Comparison of ENCODE assay signal across 8 mouse cellular contexts in genomic region chr6:115694441-115694842, GRCm38 (mm10). TPM values are rescaled to one million over a fixed set of nuclear protein-coding genes. Genes with fewer than 3 reads are reported as not detected.
A peak's percentile ranks its signal among the peaks of the same experiment; 100 is the strongest.
DNase-seq lines count a peak whose midpoint lies in the region; ATAC-seq lines count a peak whose summit lies in the region.

No protein-coding gene starts in this region.

- no peak overlapping the region for H3K27ac ChIP-seq in embryonic facial prominence, embryonic 13.5 days
- H3K27ac ChIP-seq in embryonic facial prominence, embryonic 10.5 days (replicated peaks) = no peak overlapping the region
- H3K27ac ChIP-seq in hindbrain, embryonic 13.5 days = no peak overlapping the region
- H3K27ac ChIP-seq in hindbrain, embryonic 12.5 days = no peak overlapping the region

- no peaks in the 10 kb centered on the region for H3K36me3 ChIP-seq in embryonic facial prominence, embryonic 13.5 days
- no peaks in the 10 kb centered on the region for H3K36me3 ChIP-seq in embryonic facial prominence, embryonic 10.5 days (replicated peaks)
- H3K36me3 ChIP-seq in hindbrain, embryonic 13.5 days = no peaks in the 10 kb centered on the region
- H3K36me3 ChIP-seq in hindbrain, embryonic 12.5 days = no peaks in the 10 kb centered on the region

- H3K4me3 ChIP-seq in embryonic facial prominence, embryonic 13.5 days = no peak overlapping the region
- H3K4me3 ChIP-seq in embryonic facial prominence, embryonic 10.5 days = no peak overlapping the region
- no peak overlapping the region for H3K4me3 ChIP-seq in hindbrain, embryonic 13.5 days
- H3K4me3 ChIP-seq in hindbrain, embryonic 12.5 days = no peak overlapping the region

- peaks cover 16% of the 10 kb centered on the region; the same call in 1 of the 2 replicates for H3K4me1 ChIP-seq in embryonic facial prominence, embryonic 13.5 days
- peaks cover 10% of the 10 kb centered on the region; the same call in 1 of the 2 replicates for H3K4me1 ChIP-seq in embryonic facial prominence, embryonic 10.5 days
- no peaks in the 10 kb centered on the region for H3K4me1 ChIP-seq in hindbrain, embryonic 13.5 days (replicated peaks)
- peaks cover 4% of the 10 kb centered on the region; the same call in 1 of the 2 replicates for H3K4me1 ChIP-seq in hindbrain, embryonic 12.5 days

- 42% methylated on average over 9 of the region's 9 CpGs for WGBS in embryonic facial prominence, embryonic 13.5 days
- WGBS in embryonic facial prominence, embryonic 10.5 days = 53% methylated on average over 9 of the region's 9 CpGs
- 59% methylated on average over 9 of the region's 9 CpGs for whole genome bisulfite sequencing in hindbrain, embryonic 13.5 days
- WGBS in hindbrain, embryonic 12.5 days = 62% methylated on average over 9 of the region's 9 CpGs

- no peaks in the 10 kb centered on the region for H3K9me3 ChIP-seq in embryonic facial prominence, embryonic 13.5 days
- no peaks in the 10 kb centered on the region for H3K9me3 ChIP-seq in embryonic facial prominence, embryonic 10.5 days
- no peaks in the 10 kb centered on the region for H3K9me3 ChIP-seq in hindbrain, embryonic 13.5 days
- no peaks in the 10 kb centered on the region for H3K9me3 ChIP-seq in hindbrain, embryonic 12.5 days (replicated peaks)

- H3K27me3 ChIP-seq in embryonic facial prominence, embryonic 13.5 days = no peaks in the 10 kb centered on the region
- H3K27me3 ChIP-seq in embryonic facial prominence, embryonic 10.5 days (replicated peaks; ENCODE audit: low read depth, poor library complexity, severe bottlenecking) = no peaks in the 10 kb centered on the region
- no peaks in the 10 kb centered on the region for H3K27me3 ChIP-seq in hindbrain, embryonic 13.5 days
- H3K27me3 ChIP-seq in hindbrain, embryonic 12.5 days = no peaks in the 10 kb centered on the region

- 0 out of 2 replicates have a peak overlapping the region, but pooled peaks have one; percentile 27 for H3K9ac ChIP-seq in embryonic facial prominence, embryonic 13.5 days
- no peak overlapping the region for H3K9ac ChIP-seq in hindbrain, embryonic 13.5 days
- no peak overlapping the region for H3K9ac ChIP-seq in hindbrain, embryonic 12.5 days

- DNase-seq in embryonic facial prominence, embryonic 10.5 days (ENCODE audit: low spot score) = no peak
- DNase-seq in adrenal gland, postnatal 14 days = peak; percentile 16
- DNase-seq in heart, adult 9 months (ENCODE audit: low spot score in 2 of 2) = peak; percentile 68 to 74
- peak; percentile 43 for DNase-seq in lung, postnatal 36 days

- no peak overlapping the region for H3K4me2 ChIP-seq in embryonic facial prominence, embryonic 13.5 days
- H3K4me2 ChIP-seq in hindbrain, embryonic 13.5 days = no peak overlapping the region
- H3K4me2 ChIP-seq in hindbrain, embryonic 12.5 days (replicated peaks) = no peak overlapping the region

- no peak for ATAC-seq in embryonic facial prominence, embryonic 13.5 days (ENCODE audit: insufficient number of reproducible peaks, insufficient read depth, low FRiP score, low TSS enrichment, low read depth)
- ATAC-seq in megakaryocyte, adult 5-6 weeks (ENCODE audit: poor library complexity, severe bottlenecking) = no peak
- ATAC-seq in hindbrain, embryonic 13.5 days (ENCODE audit: low FRiP score) = no peak
- ATAC-seq in hindbrain, embryonic 12.5 days (ENCODE audit: low FRiP score) = no peak

RNA-seq across cellular contexts. Expression of gene Raf1, which starts 18.0 kb away (rescaled TPM):
- polyA plus RNA-seq in embryonic facial prominence, embryonic 13.5 days (2015; fragmentation: Nextera tagmentation; extraction: Ambion mirVana) = 111 TPM in 2 replicates
- polyA plus RNA-seq in embryonic facial prominence, embryonic 10.5 days (2016; fragmentation: Nextera tagmentation; extraction: Ambion mirVana) = 123 and 126 TPM in 2 replicates
- 97.4 and 101 TPM in 2 replicates for total RNA-seq in adrenal gland, postnatal 14 days (2021)
- 140 and 149 TPM in 2 replicates for total RNA-seq in megakaryocyte, adult 5-6 weeks (2015)
- total RNA-seq in megakaryocyte, adult 5-6 weeks (2017) = 84.8 and 108 TPM in 2 replicates
- polyA plus RNA-seq in hindbrain, embryonic 13.5 days (2015; fragmentation: Nextera tagmentation; extraction: Ambion mirVana) = 147 and 149 TPM in 2 replicates
- polyA plus RNA-seq in hindbrain, embryonic 12.5 days (2016; fragmentation: Nextera tagmentation; extraction: Ambion mirVana) = 159 TPM in 2 replicates
